Mouse (Mus musculus) neutrophil, adult 5-6 weeks (primary cell): Measurements from ENCODE around the gene Asxl1. TPM values are rescaled to one million over a fixed set of nuclear protein-coding genes. Genes with fewer than 3 reads are reported as not detected.
A peak's percentile ranks its signal among the peaks of the same experiment; 100 is the strongest.

Experiments used
- ATAC-seq: fragments of 151-379, 151-347 bp; 2 replicates; pipeline ENCODE4 v1.8.0; 2017; ENCODE audit warnings: mild to moderate bottlenecking, moderate TSS enrichment; ENCODE audit not compliant: insufficient number of reproducible peaks, poor library complexity, low FRiP score, severe bottlenecking; ENCODE audit errors: extremely low read depth
- total RNA-seq: library from RNA; stranded (forward); fragments of 200-1000 nt; gene quantifications from 2 replicates; pipeline ENCODE4 v1.2.3, GENCODE M21; 2017

Gene Asxl1
- total RNA-seq, 1 experiment from 2014 or later = 68.7 TPM

- no peak for ATAC-seq
Observed at GRCm38 (mm10) chr2:153434880-153435831, 89.5 kb downstream of the Asxl1 start.

GRCm38 (mm10) chr2:153436641-153437305, 91.1 kb downstream of the Asxl1 start:
- ATAC-seq = no peak

DNA sequence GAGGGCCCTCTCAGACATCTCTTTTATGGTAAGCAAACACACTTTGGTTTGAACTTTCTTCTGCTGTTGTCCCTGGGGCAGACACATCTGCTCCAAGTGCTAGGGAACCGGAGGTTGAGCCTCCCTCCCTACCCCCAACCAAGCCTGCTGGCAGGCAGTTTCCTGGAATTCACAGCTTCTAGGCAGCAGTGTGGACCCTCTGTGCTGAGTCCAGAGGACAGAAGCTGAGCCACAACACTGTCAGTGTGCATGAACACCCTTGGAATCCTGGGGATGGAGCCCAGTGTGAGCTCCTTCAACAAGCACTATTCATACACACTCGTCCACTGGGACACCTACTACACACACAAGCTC, 91.7 kb downstream of the Asxl1 start:
- ATAC-seq = no peak

DNA sequence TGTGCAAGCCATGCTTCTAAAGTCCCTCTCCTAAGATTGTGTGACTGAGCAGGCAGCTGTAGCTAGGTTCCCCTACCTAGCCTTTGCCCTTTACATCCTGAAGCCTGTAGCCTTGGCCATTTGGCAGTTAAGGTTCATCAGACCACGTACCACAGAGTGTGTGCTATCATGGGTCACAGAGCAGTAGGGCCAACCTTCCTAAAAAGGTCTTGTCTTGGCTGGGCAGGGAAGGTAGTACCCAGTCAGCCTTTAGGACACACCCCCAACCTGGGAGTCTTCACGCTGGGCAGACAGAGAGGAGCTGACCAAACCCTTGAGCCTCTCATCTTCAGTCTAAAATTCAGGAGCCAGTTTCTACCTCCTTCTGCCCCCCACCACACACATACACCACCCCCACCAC, 95.1 kb downstream of the Asxl1 start:
- no peak for ATAC-seq

DNA sequence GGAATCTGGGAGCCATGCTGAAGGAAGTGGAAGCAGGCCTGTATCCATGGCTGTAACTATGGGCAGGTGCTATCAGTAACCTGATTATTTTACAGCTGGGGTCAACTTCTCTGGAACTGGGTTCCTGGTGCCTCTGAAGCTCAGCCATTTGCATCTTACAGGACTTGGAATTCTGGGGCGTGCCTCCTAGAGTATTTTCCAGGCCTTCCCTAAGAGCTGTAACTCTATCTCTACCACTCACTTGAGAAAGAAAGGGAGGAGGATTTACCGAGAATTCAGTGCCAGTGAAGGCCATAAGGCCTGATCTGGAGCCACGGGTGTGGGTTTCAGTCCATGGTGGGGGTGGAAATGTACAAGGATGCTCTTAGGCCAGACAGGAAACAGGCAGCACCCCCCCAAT, 95.6 kb downstream of the Asxl1 start:
- ATAC-seq = no peak

- ATAC-seq = no peak
Observed at GRCm38 (mm10) chr2:153442720-153443119, 97.1 kb downstream of the Asxl1 start.

DNA sequence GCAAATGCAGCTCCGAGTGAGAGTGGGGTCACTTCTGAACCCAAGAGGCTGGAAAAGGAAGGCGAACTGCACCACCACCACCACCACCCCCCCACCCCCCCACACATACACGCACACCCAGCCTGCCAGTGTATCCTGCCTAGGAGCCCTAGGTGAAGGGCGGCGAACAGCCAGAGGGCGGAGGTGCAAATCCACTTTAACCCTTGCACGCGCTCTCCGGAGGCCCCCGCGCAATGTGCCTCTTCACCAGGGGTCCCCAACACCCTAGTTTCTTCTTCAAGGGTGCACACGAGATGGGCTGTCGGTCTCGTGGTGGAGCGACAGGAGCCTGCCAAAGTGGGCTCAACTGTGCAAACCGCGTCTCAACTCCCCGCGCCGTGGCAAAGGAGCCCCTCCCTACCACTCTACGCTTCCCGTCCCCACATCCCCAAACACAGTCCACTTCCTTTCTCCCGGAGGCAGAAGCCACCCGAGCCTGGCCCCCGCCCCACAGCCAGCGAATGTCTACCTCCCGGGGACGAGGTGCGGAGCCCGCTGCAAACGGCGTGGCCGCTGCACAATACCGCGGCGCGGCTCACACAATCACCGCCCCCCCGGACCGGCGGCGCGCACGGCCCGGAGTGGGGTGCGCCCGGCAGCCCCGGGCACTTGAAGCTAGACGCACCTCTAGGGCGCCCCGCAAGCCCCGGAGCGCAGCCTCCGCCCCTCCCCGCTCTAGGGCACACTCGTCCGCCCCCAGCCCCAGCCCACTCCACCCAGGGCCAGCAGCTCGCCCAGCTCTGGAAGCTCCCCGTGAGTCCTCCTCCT, 98.0 kb downstream of the Asxl1 start:
- no peak for ATAC-seq

DNA sequence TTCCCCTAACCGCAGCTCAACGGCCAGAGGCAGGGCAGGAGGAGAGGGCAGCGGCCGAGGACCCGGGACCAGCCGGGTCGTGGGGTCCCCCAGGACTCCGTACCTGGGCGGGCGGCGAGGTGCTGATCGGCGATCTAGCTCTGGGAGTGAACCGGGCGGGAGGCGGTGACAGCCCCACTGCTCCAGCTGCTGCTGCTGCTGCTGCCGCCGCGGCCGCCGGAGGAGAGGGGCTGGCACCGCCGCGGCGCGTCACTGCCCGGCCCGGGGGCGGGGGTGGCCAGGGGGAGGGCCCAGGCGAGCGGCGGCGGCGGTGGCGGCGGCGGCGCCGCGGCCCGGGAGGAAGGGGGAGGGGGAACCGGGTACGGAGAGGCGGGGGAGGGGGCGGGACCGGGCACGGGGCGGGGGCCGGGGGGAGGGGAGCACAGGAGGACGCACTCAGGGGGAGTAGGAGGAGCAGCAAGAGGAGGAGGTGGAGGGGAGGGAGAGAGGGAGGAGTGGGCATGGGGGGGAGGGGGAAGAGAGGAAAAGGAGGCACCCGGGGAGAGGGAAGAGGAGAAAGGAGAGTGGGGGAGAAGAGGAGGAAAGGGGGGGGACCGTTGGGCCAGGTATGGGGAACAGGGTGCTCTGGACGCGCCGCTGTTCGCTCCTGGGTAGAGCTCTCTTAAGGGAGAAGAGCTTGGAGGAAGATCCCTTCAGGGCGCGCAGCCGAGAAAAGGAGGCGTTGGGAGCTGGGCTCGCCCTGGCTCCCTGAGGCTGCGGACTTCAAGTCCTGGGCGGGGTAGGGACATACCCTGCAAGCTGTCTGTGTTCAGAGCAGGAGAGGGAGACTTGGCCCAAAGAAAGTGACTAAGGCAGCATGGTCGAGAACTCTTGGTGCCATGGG, 98.9 kb downstream of the Asxl1 start:
- 0 out of 2 replicates have a peak, but pooled peaks have one; percentile 8 for ATAC-seq

- no peak for ATAC-seq
Observed at GRCm38 (mm10) chr2:153445137-153446016, 99.7 kb downstream of the Asxl1 start.

DNA sequence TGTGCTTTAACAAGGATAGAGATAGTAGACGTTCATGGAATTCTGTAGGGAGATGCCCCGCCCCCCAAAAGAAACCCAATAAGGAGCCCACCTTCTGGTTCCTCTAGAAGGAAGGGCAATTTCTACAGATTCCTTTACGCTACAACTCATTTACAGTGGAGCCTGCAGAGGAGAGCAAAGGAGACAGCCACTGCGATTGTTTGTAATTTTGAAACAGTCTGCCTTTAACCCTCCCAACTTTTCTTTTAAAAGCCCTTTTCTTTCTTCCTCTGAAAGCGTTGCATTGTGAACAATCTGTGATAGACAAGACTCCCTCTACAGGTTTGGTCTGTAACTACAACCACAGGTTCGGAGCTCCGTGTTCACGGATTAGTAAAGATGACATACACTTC, 100.4 kb downstream of the Asxl1 start:
- ATAC-seq = peak; percentile 50; the same call in 1 of the 2 replicates

- ATAC-seq = no peak
Observed at GRCm38 (mm10) chr2:153446476-153446875, 100.8 kb downstream of the Asxl1 start.

GRCm38 (mm10) chr2:153447719-153448118, 102.1 kb downstream of the Asxl1 start:
- ATAC-seq = no peak

GRCm38 (mm10) chr2:153448519-153448918, 102.9 kb downstream of the Asxl1 start:
- ATAC-seq = no peak

Other genes with a start within 250 kb of the Asxl1 start
- 252 and 289 TPM in 2 replicates for gene Hck, start 237.4 kb upstream of the Asxl1 start, total RNA-seq
- gene Tm9sf4, start 184.5 kb upstream of the Asxl1 start, total RNA-seq = 44.8 and 59.6 TPM in 2 replicates
- gene Tspyl3, start 120.4 kb upstream of the Asxl1 start, total RNA-seq = 7.7 and 8.5 TPM in 2 replicates
- 7.0 and 8.0 TPM in 2 replicates for gene Plagl2, start 104.4 kb upstream of the Asxl1 start, total RNA-seq
- 19.2 and 20.0 TPM in 2 replicates for gene Pofut1, start 104.3 kb upstream of the Asxl1 start, total RNA-seq
- gene Kif3b, start 54.4 kb upstream of the Asxl1 start, total RNA-seq = 44.6 and 51.1 TPM in 2 replicates
- not detected in 2 replicates for gene 4930404H24Rik, start 147.0 kb downstream of the Asxl1 start, total RNA-seq
- gene Nol4l, start 184.1 kb downstream of the Asxl1 start, total RNA-seq = 1.4 and 2.0 TPM in 2 replicates